Mouse (Mus musculus) heart, postnatal 0 days (tissue): ENCODE results near the gene Afap1.

Experiments
- CTCF ChIP-seq: IDR thresholded peaks from 2 replicates; pipeline ENCODE4 v1.5.1; 2016; ENCODE audit warnings: antibody characterized with exemption, control low read depth, low read depth
- EP300 ChIP-seq: IDR thresholded peaks from 2 replicates; pipeline ENCODE4 v1.6.1; 2016; ENCODE audit warnings: antibody characterized with exemption, low read depth

DNA sequence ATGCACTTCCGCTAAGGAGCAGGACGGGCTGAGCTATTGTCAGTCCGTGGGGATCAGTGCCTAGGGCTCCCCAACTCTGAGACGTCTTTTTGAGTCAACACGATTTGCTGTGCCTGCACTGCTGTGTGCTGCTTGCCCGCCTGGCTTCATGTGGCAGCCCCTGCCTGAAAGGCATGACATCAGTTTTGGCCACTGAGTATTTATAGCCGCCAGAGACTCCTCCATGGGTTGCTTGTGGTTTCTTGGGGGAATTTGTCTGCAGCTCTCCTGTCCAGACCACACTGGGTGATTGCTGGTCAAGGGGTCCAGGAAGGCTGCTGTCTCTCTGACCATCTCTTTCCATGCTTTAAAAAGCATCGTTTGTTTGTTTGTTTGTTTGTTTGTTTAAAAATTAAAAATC, 12.2 kb downstream of the Afap1 start:
- no peak for TF ChIP-seq CTCF
- no peak for TF ChIP-seq EP300
